Mouse (Mus musculus): ENCODE results near the gene Nipsnap2.
"Not testable (repeated sequence)": the region's sequence is repeated elsewhere in the genome, so short reads cannot be mapped to it uniquely, and the experiment has no call there.

Gene Nipsnap2

DNA sequence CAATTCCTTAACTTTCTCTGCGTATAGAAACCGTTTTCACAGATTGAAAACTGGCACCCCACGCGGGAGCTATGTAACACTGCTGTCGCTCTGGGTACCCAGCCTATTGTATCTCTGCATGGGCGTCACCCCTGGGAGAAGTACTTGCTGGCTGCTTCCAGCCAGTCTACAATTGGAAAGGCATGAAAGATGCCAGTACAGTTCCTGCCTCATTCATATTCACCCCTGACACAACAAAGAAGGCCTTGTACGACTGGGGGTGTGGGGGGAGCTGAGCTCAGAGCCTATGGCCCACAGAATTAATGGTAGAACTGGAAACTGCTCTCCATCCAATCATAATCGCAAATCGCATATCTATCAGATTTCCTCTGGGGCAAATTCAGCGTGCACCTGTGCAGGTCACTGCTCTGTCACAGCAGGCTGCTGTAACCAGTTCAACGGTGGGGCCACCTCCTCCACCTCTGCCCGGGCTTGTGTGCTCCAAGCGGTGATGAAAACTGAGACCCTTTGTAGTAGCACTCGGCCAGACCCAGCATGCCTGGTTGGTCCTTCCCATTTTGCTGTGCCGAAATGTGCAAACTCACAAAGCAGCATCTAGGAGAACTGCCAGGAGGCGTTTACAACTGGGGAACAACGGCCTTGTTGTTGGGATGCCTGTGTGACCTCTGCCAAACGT lies 37.1 kb downstream of the Nipsnap2 start:
- DNase-seq (ENCODE audit: low spot score): no peak

DNA sequence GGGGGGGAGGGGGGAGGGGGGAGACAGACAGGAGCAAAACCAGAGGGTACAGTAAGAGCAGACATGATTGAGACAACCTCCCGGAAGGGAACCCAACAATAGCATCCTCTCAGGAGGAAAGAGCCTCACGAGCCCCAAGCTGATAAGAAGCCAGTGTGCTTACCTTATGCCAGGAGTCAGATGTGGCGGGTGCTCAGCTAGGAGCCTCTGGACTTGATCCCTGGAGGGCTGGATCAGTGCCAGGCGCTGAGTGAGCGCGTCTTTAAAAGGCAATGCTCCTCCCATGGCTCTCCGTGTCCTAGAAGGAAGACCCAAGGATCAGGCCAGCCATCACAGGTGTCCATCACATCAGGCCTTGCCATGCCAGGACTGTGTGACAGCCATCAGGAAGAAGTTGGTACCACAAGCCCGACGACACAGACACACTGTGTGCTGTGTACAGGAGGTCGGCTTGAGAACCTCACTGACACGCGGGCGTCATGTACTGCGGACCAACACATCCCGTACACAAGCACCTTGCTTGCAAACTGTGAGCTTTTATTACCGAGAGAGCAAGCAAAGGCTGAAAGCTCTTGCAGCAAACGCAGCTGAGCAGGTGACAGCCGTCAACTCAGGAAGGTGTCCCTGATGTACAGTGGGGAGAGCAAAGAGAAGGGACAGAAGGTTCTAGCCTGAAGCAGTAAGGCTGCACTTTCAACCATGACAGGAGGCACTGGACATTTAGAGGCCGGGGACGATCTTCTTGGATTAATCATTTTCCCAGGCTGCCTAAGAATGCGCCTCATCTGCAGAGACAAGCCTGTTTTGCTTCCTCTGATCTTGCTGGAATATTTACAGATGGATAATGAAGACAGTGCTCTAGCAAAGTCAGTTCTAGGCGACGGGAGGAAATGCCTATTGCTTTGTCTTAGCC lies 45.8 kb downstream of the Nipsnap2 start:
- DNase-seq (ENCODE audit: low spot score): no peak

DNA sequence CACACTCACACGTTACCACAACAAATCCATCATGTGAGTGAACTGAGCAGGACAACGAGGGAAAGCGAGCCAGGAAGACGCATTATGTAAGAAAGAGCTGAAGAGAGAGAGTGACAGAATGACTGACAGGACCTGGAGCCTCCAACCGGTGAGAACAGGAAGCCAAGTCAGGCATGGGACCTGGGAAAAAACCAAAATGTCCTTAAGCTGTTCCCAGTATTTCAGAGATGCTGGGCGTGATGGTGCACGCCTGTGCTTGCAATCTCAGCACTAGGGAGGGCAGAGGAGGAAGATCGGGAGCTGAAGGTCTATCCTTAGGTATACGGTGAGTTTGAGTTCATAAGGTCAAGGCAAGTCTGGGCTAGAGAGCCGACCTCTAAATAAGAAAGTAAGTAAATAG lies 47.6 kb downstream of the Nipsnap2 start:
- no peak for DNase-seq (ENCODE audit: low spot score)

DNA sequence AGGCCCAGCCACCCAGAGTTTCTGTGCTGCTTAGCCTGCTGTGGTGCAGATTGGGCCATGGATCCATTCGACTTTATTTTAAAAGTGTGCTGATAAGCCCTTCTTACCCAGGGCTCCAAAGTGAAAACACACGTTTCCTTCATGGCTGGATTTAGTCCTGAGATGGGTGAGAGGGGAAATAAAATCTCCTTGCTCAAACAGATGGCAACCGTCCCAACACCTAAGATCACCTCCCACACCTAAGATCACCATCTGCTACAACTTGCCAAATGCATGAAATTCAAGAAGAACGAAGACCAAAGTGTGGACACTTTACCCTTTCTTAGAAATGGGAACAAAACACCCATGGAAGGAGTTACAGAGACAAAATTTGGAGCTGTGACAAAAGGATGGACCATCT lies 48.5 kb downstream of the Nipsnap2 start:
- DNase-seq (ENCODE audit: low spot score): not testable (repeated sequence)

DNA sequence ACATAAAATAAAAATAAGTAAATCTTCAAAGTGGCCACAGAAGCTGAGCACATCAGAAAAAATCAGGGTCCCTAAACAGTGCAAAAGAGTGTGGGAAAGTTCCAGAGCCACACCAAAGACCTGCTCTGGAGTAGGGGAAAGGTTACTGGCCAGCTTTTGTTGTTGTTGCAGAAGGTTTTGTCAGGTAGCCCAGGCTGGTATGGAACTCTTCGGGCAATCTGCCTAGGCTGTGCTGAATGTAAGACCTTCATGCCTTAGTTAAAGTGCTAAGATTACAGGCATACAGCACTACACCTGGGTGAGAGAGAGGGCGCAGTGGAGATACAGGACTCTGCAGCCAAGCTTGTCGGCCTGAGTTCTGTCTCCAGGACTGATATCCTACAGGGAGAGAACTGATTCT lies 49.8 kb downstream of the Nipsnap2 start:
- DNase-seq (ENCODE audit: low spot score): no peak

DNA sequence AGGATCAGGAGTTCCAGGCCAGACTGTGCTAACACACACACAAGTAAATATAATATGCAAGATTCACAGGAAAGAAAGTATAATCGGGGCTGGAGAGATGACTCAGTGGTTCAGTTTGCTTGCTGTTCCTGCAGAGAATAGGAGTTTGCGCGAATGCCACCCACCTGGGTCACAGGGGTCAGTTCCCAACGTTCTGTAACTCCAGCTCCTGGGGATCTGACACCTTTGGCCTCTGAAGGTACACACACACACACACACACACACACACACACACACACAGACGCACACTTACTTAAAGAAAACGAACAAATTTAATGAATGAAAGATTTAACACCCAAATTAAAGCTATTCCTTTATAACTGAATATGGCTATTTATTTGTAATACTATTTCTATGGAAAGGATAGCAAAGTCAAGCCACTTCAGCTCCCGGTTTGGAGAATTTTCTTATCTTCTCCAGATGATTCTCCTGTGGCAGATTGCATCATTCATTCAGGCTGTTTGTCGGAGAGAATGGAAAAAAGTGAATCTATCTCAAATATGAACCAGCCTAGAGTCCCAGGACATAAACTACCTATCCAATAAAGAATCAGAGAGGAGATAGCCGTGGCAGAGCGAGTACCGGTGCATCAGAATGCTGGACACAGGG lies 53.6 kb downstream of the Nipsnap2 start:
- no peak for DNase-seq (ENCODE audit: low spot score)

DNA sequence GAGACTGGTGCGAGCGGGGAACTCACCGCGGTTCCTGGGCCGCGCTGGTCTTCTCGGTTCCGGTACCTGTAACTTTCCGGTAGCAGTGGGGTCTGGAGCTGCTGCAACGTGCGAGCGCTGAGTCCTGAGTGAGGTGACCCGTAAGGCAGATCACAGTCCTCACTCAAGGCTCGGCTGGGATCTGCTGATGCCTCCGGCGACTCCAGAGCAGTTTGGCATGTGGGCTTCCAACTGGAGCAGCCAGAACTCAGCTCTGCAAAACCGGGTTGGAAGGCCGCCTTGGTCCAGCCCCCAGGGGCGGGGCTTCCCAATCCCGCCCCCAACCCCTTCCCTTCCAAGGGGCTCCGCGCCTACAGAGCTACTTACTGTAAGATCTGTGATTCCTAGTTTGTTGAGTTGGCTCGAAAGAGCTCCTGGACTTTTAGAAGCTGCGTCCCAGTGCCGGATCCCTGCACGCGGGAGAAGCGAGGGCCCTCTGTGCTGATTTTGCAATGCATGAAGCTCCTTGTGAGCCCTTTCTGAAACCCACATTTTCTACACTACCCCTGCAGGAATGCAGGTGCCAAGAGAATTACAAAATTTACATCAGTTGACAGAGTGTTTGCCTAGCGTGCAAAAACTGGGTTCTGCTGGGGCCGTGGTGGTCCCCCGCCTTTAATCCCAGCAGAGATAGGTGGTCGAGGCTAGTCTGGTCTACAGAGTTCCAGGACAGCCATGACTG lies 54.3 kb downstream of the Nipsnap2 start:
- peak; percentile 53 for DNase-seq (ENCODE audit: low spot score)

DNA sequence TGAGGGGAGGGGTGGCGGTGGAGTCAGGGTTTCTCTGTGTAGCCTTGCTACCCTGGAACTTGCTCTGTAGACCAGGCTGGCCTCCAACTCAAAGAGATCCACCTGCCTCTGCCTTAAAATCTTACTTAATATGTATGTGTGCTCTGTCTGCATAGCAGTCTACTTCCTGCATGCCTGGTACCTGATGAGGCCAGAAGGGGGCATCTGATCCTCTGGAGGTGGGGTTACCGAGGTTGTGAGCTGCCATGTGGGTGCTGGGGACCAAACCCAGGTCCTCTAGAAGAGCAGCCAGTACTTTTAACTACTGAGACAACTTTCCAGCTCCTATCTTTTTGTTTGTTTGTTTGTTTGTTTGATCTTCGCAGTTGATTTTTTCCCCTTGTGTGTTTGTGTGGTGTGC lies 55.3 kb downstream of the Nipsnap2 start:
- DNase-seq (ENCODE audit: low spot score): no peak

DNA sequence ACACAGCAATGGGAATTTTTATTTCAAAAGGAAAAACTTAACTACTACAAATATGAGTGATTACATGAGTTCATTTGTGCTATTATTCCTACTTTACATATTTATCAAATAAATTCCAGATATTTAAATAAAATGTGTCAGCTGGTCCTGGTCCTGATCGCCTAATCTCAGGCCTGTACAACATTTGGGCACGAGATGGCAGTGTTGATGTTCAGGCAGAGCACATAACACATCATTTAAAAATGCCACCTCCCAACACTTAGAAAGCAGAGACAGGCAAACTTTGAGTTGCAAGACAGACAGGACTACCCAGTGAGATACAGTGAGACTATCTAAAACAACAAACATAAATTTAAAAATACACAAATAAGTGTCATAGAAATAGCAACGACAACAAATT lies 57.3 kb downstream of the Nipsnap2 start:
- DNase-seq (ENCODE audit: low spot score): peak; percentile 18

DNA sequence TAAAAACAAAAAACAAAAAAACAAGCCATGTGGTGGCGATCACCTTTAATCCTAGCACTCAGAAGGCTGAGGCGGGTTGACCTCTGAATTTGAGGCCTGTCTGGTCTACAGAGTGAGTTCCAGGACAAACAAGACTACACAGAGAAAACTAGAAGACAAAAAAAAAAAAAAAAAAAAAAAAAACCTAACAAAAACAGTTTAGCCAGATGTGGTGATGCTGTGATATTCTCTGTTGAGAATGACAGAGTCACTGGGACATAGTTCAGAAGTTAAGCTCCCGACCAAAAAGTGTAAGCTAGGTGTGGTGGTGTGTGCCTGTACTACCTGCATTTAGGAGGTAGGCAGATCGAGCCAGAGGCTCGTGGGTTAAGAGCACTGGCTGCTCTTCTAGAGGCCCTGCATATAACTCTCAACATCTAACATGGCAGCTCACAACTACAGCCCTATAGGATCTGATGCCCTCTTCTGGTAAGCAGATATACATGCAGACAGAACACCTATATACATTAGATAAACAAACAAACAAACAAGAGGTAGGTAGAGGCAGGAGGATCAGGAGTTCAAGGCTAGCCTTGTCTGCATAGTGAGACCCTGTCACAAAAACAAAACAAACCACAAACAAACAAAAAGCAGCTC lies 60.5 kb downstream of the Nipsnap2 start:
- no peak for DNase-seq (ENCODE audit: low spot score)

DNA sequence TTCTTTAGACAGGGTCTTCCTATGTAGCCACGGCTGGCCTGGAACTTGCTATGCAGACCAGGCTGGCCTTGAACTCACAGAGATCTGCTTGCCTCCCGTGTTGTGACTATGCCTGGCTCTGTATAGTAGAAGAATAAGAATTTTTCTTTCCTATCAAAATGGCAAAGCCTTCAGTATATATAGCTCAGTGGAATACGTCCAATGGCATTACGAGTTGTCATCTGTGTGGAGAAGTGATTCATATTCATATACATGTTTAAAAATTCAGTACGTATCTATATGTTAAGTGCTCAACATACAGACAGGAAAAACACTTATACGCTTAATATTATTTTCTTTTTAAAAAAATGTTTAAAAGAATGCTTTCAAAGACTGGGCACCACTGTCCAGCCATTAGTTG lies 61.3 kb downstream of the Nipsnap2 start:
- no peak for DNase-seq (ENCODE audit: low spot score)

DNA sequence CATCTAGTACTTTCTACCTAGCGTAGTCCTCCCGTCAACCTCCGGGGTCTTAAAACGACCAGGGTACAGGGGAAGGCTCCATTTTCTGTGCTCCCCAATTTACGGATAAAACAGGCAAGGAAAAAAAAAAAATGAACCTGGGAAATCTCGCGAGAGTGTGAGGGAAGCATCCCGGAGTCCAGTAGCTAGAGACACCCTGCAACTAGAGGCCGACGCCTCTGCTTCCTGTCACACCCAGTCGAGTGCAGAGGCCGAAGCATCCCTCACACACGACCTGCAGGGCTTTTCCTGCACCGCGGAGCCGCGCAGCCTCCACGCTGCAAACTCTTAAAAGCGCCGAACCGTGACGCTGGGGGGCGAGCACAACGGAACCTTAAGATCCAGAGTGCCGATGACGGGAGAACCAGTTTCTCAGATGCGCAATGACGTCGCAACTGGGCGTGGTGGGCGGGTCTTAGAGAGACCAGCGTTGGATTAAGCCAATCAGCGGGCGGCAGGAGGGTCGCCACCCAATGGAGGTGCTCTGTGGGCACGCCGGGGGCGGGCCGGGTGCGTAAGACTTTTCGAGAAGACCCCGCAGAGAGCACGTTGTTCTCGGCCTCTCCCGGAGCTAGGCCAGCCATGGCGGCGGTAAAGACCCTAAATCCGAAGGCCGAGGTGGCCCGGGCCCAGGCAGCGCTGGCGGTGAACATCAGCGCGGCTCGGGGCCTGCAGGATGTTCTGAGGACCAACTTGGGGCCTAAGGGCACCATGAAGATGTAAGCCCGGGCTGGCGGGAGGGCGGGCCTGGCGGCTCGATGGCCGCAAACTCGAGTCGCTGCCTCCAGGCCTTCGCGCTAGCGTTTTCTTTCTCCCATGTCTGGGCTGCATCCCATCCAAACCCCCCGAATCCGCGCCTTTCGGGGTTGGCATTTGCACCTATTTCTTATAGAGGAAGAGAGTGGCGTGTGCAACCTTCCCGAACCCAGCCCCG lies 62.2 kb downstream of the Nipsnap2 start, which contains the start of gene Psph:
TSS of gene Psph (minus strand) at position 632 of the 973 bp plus-strand sequence.
- DNase-seq (ENCODE audit: low spot score): peak; percentile 97

DNA sequence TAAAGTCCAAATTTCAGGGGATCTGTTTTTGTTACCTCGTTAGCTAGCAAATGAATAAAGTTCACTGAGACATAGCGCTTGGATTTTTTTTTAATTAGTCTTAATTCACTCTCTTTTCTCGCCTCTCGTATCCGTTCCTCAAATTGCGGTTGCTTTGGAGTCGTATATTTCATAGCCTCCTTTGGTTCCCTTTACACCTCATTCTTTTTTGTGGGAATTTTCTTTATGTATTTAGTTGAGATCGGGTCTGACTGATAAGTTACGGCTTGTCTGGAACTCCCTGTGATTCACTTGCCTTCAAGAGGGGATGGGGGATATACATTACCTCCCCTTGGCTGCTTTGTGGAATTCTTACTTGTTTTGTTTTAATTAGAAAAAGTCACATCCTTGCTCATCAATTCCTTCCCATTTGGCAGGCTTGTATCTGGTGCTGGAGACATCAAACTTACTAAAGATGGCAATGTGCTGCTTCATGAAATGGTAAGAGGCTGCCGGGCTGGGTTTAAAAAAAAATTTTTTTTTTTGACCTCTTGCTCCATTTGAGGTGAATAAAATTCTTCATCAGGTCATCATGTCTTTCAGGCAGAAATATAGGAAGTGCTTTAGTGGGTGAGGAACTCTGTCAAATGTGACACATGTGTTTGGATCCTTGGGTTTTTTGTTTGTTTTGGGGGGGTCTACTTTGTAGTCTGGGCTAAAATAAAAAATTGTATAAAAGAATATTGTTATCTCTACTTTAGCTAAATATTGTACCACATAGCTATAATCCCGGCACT lies 63.1 kb downstream of the Nipsnap2 start:
- no peak for DNase-seq (ENCODE audit: low spot score)

DNA sequence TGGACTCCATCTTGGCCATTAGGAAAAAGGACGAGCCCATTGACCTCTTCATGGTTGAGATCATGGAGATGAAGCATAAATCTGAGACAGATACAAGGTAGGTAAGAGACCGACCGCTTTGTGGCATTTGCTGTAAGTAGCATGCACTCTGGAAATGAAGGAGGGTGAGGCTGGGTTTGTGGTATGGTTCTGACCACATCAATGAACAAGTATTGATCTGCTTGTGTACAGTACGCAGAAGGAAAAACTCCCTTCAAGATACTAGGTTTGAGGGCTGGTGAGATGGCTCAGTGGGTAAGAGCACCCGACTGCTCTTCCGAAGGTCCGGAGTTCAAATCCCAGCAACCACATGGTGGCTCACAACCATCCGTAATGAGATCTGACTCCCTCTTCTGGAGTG lies 65.7 kb downstream of the Nipsnap2 start:
- DNase-seq (ENCODE audit: low spot score): peak; percentile 78

All from T-cell, adult 2 months (primary cell).